24 mouse cellular contexts compared by ENCODE assay signal in the genomic region with DNA sequence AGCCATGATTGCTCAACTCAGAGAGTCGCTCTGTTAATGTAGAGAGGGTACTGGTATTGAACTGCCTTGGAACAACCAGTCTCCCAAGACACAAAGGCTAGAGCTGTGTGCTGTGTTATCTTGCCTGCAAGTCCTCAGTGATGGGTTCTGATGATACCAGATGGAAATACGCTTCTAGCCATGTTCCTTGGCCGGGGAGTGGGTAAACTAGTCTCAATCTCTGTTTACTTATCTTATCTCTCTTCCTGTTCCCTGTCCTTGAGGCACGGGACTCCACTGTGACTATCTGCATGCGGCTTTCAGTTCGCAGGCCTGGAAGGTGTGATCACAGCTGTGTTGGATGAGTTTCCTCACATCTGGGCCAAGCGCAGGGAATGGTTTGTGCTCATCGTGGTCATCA. TPM values are rescaled to one million over a fixed set of nuclear protein-coding genes. Genes with fewer than 3 reads are reported as not detected.
"Had no signal": no experiment of that assay in that cellular context is flagged by ENCODE, and none has a peak within 500 bp of the region (broad histone marks: within the 10 kb centered on the region; RNA-seq: fewer than 3 reads in every experiment).

No protein-coding gene starts in this region.

- H3K27me3 ChIP-seq: liver, embryonic 15.5 days; lung, embryonic 15.5 days; midbrain, embryonic 13.5 days; neural tube, embryonic 13.5 days had no signal

- DNase-seq: kidney, adult 18-20 months; kidney, adult 9 months; kidney, postnatal 25 days; layer of hippocampus, adult 9-11 months; lung, adult 18-20 months; lung, postnatal 10 days; lung, postnatal 36 days; retina, postnatal 1 day; right cerebral cortex, postnatal 25 days; thymus, adult 2 months; thymus, postnatal 14 days; thymus, postnatal 4 days had no signal

- H3K4me3 ChIP-seq: layer of hippocampus, adult 2 months; liver, embryonic 15.5 days; lung, embryonic 15.5 days; megakaryocyte, embryonic 14.5 days; midbrain, embryonic 10.5 days; midbrain, embryonic 13.5 days; myocyte; neural tube, embryonic 13.5 days had no signal

- H3K9me3 ChIP-seq: liver, embryonic 15.5 days; lung, embryonic 15.5 days; megakaryocyte, embryonic 14.5 days; midbrain, embryonic 10.5 days; midbrain, embryonic 13.5 days; neural tube, embryonic 13.5 days had no signal

- H3K36me3 ChIP-seq: liver, embryonic 15.5 days; lung, embryonic 15.5 days; midbrain, embryonic 10.5 days; midbrain, embryonic 13.5 days; neural tube, embryonic 13.5 days had no signal

- H3K27ac ChIP-seq: layer of hippocampus, adult 2 months; liver, embryonic 15.5 days; lung, embryonic 15.5 days; midbrain, embryonic 10.5 days; midbrain, embryonic 13.5 days; neural tube, embryonic 13.5 days; stomach, postnatal 0 days had no signal

- H3K4me1 ChIP-seq: lung, embryonic 15.5 days; midbrain, embryonic 13.5 days; neural tube, embryonic 13.5 days had no signal

- ATAC-seq: midbrain, embryonic 13.5 days; midbrain, embryonic 16.5 days had no signal

- H3K9ac ChIP-seq: liver, embryonic 15.5 days; lung, embryonic 15.5 days; midbrain, embryonic 13.5 days; neural tube, embryonic 13.5 days had no signal

- H3K4me2 ChIP-seq: liver, embryonic 15.5 days; lung, embryonic 15.5 days; midbrain, embryonic 13.5 days; neural tube, embryonic 13.5 days had no signal

RNA-seq across cellular contexts. Expression of a gene that starts 21.1 kb away (rescaled TPM):
- total RNA-seq: layer of hippocampus, adult 2 months; left cerebral cortex, adult 18-20 months; left cerebral cortex, postnatal 25 days had no signal
- polyA plus RNA-seq: myocyte had no signal
